Mouse (Mus musculus): Measurements from ENCODE around the gene Cd160.

Cd160 gene

DNA sequence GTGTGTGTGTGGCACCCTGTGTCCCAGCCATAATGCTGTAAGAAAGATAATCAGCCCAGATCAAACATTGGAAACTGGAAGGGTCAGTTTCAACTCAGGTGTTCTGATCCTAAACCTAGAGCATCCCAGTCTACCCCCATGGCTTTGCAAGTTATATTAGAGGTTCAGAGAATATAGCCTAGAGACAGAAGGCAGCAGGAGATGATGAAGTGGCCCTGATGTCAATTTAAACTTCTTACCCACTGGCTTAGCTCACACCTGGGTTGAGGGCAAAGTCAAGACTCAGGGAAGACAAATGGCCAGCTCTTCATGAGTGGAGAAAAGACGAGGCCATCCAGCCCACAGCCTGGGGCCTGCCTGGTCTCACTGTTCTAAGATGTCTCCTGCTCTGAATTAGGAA is at the start of gene Cd160, which contains the start of gene Pdzk1:
Gene Cd160 (minus strand): TSS at position 368 of the 400 bp plus-strand sequence.
Gene Pdzk1 (plus strand): TSS at position 301 of the 400 bp plus-strand sequence.
- DNase-seq, result no peak

DNA sequence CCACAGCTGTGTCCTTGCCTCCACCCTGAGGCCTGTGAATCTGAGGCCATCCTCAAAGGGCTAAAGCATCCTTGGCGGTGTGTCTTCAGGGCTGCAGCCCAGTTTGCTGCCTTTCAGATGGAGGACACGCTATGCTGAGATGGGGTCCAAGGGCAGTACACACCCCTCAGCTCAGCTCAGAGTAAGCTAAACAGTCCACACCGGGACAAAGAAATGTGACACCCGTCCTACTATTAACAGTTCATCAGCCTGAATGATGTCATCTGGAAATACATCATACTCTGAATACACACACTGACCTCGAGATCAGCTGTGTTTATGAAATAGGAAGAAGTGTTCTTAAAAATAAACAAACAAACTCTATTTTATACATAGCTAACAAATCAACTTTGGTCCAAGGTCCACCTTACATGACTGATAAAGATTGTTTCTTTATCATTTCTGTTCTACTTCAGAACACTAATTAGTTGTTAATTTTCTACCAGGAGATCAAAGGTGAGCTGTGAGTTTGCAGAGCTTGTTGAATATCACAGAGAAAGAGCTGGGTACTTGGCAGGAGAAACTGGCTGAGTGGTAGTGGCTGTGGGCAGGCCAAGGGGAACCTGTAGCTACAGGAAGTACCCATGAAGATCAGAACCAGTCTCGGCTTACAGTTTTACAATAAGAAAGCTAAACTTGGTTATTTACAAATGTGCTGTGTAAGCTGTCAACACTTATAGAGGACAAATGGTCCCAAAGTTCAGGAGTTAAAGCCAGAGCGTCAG is 45.8 kb upstream of the Cd160 start:
- no peak for DNase-seq

DNA sequence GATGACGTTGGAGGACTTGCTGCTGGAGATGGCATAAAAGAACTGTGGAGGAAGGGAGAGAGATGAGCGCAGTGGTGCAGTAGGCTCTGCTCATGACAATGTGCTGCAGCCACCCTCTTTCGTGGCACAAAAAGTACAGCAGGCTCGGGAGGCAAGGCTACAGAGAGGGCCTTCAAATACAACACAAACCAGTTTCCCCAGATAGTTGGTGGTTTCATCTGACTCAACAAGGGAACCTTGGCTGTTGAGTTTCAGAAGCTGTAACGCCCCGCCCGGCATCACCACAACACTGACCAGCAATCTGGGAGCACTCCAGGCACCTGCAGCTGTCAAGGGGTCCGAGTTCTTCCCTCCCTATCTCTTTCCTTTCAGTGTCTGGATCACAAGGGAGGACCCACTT is 43.4 kb upstream of the Cd160 start:
- DNase-seq, result no peak

DNA sequence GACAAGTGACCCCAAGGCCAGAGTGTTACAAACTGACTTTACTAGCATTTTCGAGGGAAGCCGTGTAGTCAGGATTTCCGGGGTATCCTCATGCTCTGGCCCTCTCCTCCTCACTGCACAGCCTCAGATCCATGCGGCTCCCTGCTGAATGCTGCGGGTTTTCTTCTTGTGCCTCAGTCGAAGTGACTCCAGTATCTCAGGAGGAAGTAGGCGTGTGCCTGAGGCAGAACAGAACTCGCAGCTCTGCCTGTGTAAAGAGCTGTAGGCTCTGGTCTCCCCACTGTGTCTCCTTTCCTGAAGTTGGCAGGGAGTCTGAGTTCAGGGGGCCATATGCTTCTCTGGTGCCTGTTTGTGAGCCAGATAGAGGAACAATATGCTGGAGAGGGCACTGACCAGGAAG is 41.9 kb upstream of the Cd160 start:
- DNase-seq, result no peak

DNA sequence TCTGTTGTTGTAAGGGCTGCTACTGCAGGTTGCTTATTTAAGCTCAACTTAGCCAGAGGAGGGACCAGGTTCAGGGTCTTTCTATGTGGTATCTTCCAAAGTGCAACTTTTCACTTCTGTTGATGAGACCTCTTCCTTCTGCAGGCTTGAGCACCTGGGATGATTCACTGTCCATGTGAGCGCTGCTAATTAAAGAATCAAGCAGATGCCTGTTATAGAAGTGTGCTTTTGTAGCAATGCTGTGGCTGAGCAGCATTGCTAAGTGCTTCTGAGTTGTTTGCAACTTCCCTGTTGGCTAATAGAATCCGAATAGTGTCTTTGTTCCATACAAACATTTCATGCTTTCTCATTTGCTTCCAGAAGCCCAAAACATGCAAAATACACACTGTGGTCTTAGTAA is 41.1 kb upstream of the Cd160 start:
- DNase-seq, result no peak

DNA sequence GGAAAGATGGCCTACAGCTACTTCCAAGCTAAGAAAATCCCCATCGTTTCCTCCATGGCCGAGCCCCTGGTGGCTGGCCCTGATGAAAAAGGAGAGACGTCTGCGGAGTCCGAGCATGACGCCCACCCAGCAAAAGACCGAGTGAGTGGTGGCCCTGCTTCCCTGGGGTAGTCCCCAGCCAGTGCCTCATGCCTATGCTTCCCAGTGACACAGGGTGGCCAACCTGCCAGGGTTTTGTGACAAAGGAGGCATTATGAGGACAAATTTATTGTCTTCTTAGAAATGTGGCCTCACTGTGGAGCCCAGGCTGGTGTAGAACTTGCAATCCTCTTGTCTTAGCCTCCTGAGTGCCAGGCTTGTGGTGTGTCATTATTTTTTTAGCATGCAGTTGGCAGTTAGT is 39.9 kb upstream of the Cd160 start:
- no peak for DNase-seq

DNA sequence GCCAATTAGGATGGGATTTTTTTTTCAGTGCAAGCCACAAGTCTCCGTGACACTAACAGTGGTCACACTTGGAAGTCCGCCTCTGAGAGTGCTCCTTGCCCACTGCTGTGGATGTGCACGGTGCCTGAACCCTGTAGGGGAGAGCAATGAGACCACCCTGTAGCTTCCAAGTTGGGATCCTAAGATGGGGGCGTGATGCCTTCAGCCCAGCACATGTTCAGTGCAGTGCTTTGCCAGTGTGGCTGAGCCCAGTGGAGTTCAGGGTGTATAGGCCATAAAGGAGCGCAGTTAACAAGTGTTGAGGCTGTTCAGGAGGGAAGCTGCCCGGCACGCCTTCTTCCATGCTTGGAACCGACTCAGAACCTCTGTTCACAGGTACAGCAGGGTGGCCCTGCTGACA is 39.4 kb upstream of the Cd160 start:
- no peak for DNase-seq

DNA sequence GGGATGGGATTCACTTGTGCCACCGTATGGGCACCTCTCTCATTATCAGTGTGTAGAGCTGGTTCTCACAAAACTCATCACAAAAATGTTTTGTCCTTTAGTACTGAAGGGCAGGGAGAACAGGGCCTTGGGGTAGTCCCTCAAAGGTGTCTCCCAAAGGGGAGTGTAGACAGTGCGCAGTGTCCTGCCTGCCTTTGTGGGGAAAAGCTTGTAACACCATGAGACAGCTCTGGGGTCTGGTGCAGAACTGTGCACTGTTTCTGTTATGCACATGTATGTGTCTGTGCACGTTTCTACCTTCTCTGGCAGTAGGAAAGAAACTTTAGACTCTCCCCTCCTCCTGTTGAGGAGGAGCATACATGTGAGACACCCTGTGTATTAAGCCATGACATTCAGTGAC is 38.7 kb upstream of the Cd160 start:
- DNase-seq, result no peak

DNA sequence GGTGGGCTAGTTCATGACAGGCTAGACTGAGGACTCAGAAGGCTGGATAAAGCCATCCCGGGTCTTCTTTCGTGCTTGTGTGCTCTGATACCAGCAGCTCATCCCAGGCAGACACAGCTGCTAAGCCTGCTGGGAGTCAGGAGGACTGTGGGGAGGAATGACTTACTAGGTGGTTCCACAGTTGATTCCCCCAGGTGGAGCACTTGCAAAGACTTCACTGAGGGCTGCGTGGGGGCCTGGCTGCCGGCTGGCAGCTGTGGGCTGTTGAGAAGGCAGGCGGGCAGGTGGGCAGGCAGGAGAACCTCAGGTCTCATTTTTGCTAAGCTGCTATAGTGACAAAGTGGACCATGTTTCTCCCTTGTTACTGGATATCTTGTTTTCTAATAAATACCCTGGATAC is 31.3 kb upstream of the Cd160 start:
- DNase-seq, result no peak

DNA sequence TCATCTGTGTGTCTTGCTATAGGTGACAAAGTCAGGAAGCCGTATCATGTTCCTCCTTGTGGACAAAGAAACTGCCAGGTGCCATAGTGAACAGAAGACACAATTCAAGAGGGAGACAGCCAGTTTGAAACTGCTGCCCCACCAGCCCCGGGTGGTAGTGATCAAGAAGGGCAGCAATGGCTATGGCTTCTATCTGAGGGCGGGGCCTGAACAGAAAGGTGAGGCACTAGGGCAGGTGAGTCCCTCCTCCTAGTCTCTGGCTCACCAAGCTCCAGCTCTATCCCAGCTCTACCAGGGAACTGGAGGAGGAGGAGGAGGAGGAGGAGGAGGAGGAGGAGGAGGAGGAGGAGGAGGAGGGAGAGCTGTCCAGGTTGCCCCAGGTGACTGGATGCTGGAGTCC is 26.7 kb upstream of the Cd160 start:
- no peak for DNase-seq

DNA sequence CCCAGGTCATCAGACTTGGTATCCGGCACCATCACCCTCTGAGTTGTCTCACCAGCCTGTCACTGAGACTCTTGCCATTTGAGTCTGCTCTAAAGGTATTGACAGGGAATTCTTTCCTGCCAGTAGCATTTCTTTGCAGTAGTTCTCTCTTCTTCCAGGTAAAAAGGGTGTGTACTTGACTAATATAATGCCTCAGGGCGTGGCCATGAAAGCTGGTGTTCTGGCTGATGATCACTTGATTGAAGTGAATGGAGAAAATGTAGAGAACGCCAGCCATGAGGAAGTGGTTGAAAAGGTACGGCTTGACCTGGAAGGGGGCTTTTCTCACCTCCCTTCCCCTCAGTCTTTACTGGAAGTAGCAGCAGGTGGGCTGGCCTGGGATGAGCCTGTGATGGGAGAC is 25.2 kb upstream of the Cd160 start:
- peak in 1 of 2 experiments; percentile 1 for DNase-seq

DNA sequence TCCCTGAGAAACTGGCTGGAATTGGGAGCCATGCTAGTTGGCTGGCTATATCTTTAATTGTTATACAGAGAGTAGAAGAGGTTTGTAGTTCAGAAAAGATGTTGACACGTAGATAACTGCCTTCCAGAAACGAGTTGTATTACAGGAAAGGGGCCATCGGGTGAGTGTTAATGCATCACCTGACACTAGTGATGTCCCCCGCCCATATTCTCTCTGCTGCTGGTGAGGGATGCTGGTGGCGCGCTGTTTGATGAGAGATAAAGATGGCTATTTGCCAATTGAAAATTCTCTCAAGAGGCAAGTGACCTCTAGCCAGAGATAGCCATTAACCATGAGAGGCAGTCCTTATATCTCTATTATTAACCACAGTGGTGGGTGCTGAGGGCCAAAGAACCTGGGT is 23.4 kb upstream of the Cd160 start:
- DNase-seq, result no peak

DNA sequence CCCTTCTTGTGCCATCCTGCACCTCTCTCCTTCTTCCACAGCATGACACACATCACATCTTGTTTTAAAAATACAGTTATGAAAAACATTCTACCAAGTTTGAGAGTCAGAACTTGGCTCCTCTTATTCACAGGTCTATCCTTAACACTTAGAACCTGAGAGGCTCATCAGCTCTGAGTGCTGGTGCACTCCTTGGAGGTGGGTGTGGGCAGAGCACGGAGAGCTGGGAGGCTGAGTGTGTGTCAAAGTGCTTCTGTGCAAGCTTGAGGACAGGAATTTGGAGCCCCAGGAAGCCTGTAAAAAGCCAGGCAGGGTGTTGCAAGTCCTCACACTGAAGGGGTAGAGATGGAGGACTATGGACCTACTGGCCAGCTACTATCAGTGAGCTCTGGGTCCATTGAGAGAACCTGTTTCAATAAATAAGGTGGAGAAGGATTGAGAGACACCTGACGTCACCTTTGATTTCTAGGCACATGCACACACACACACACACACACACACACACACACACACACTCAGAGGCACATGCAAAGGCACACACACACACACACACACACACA is 20.1 kb upstream of the Cd160 start:
- DNase-seq, result peak in 1 of 2 experiments; percentile 1

DNA sequence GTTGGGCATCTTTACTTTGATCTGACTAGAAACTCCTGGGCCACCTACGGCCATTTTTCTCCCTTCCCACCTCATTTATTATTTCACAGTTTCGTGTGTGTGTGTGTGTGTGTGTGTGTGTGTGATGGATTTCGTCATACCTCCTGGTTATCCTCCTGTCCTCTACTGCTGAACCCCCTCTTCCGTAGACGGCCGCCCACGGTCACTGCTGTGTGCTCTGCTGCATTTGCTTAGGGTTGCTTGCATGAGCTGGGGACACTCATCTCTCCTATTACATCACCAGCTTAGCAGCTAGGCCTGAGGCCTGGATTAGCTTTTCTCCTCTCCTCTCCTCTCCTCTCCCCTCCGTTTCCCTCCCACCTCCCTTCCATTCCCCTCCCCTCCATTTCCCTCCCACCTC is 19.3 kb upstream of the Cd160 start:
- DNase-seq, result peak in 1 of 2 experiments; percentile 1

DNA sequence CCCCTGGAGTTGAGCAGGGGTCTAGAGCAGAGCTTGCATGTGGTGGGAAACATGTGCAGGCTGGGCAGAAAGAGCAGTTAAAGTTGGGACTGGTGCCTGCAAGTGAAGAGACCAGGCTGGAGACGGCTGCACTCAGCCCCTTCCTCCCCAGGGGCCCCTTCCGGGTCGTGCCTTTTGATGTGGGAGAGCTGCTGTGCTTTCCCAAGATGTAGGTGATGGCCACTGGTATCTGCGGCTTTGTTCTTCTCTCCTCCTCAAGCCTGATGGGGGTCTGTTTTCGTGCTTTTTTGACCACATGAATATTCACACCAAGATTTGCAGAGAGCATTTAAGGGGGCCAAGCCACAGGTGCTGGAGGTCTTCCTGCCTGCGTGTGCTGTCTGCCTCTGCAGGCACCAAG is 18.5 kb upstream of the Cd160 start:
- DNase-seq, result no peak

DNA sequence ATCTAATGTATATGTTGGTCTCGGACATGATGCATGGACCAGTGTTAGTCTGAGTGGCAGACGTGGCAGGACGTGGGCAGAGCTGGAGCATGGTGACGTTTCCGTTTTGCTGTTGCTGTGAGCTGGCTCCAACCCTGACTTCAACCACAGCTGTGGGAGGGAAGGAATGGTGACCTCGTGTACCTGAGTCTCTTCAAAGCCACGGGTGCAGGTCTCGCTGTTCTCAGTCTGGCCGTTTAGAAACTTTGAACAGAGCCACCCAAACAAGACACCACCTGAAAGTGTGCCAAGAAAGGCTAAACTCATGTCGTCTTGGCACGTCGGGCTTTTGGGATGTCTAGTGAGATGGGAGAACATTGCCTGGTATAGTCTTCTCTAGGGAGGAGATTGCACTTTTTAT is 17.8 kb upstream of the Cd160 start:
- DNase-seq, result no peak

DNA sequence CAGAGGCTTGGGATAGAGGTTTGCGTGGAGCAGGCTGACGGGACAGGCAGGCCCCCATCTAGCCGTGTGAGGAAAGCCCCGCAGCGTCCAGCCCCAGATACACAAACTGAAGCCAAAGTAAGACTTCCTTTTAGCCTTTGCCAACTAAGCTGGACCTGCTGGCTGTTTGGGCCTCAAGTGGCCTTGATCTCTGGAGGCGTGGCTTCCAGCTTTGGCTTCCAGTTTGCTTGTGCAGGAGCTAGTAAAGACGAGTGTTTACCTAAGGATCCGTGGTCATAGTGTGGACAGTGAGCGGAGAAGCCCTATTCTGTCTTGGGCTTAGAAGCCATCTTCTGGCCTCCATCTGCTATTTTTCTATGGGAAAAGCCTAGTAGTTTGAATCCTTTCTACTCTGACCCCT is 16.7 kb upstream of the Cd160 start:
- DNase-seq, result no peak

DNA sequence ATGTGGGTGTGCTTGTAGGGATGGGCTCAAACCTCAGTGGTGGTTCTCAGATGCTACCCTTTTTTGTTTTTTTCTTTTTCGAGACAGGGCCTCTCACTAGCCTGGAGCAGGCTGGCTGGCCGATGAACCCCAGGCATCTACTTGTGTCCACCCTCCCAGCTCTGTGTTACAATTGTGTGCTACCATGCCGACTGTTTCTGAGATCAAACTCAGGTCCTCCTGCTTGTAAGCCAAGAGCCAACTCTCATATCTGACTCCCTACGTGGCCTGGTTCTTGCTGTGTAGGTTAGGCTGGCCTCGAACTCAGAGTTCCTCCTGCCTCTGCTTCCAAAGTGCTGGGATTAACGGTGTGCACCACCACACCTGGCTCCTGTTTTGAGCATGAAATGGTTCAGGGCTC is 16.0 kb upstream of the Cd160 start:
- DNase-seq, result no peak

DNA sequence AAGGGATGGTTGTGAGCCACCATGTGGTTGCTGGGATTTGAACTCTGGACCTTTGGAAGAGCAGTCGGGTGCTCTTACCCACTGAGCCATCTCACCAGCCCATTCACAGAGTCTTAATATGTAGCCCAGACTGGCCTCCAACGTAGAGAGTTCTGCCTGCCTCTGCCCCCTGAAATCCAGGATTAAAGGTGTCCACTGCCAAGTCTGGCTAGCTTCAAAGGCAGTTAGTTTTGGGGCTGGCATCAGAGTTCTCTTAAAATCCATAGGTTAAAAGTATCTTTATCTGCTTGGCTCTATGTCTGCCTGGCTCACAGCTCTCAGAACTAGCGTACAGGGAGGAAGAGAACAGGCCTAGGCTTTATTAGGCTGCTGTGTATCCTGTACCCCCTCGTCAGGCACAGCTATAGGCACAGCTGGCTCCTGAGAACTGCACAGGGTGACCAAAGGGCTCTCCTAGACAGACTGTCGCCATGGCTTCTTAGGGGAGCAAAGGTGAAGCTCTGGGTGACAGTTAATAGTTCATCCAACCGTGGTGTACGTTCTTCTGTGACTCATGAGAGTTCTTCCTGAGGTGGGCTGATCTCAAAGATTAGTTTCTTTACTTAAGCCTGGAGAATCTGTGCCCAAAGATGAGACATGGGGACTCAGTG is 10.0 kb upstream of the Cd160 start:
- peak; percentile 37 to 57 for DNase-seq

DNA sequence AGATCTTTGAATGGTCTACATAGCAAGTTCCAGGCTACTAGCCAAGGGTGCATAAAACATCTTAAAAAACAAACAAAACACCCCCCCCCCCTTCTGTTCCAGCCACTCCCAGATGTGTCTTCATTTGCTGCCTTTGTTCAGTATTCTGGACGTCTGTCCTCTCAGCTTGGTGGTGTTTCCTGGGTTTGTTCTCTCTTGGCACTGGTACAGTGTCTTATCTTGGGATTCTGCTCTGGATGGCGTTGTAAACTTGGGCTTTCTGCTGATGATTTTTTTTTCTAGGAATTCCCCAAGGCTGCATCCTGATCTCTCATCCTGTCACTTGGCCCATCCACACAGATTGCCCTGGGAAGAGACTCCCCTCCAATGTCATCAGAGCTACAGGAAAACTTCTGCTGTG is 7.3 kb upstream of the Cd160 start:
- no peak for DNase-seq

DNA sequence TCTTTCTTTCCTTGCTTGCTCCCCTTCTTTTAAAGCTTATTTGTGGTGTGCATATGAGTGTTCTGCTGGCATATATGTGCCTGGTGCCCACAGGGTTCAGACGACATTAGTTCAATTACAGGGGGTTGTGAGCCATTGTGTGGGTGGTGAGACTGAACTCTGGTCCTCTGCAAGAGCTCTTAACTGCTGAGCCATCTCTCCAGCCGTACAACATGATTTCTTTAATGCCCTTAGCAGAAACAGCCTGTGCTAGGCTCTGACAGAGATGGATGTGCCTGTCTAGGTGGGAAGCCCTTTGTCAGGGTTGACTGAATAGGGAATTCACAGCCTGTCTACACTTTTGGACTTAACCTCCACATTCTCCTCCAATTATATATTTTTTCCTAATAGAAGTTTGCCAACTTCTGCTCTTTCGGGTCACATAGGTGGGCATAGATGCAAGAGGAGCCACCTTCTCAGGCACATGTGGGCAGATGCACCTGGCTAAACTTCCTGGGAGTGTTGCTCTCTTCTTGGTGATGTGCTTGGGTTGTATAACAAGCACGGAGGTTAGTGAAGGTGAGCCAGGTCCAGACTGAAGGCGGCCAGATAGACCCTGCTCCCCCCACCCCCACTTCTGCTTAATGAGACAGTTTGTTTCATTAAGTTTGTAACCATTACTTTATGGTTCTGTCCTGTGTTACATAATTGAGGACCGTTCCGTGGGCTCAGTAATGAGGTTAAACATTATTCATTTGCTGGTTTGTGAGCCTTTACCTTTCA is 5.6 kb upstream of the Cd160 start:
- DNase-seq, result peak in 1 of 2 experiments; percentile 35

DNA sequence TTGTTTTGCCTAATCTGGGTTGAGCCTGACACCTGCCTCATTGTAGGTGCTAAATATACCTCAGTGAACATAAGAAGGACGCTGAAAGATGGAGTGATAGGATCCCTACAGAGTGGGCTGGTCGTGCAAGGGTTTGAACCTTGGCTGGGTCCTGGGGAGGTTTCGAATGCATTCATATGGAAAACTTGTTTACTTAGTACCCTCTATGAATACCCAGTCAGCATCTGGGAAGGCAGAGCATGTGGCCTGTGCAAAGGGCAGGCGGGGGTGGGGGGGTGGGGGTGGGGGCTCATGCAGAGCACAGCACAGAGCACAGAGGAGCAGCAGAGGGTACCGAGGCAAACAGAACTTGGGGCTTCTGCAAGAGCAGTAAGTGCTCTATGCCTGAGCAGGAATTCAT is 3.8 kb upstream of the Cd160 start:
- no peak for DNase-seq

DNA sequence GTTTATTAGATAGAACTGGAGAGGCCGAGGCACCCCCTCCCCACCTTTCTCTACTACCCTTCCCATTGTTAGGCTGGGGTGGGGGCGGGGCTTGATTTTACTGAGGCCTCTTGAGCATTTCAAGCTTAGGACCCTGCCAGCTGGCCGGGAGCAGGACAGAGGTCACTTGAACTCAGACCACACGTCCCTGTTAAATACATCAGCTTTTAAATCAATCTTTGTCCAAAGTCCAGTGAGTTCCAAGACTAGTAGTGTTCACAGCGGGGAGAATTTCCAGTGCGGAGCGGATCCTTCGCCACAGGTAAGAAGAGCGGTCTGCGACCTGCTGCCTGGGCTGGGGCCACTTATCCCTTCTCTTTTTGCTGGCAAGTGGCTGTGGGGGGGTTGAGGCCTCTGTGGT is 705 bp upstream of the Cd160 start:
- DNase-seq, result peak; percentile 37 to 56

Measured in kidney, postnatal 4 days (tissue).